ENCODE assay signal across 8 mouse cellular contexts in the genomic region with DNA sequence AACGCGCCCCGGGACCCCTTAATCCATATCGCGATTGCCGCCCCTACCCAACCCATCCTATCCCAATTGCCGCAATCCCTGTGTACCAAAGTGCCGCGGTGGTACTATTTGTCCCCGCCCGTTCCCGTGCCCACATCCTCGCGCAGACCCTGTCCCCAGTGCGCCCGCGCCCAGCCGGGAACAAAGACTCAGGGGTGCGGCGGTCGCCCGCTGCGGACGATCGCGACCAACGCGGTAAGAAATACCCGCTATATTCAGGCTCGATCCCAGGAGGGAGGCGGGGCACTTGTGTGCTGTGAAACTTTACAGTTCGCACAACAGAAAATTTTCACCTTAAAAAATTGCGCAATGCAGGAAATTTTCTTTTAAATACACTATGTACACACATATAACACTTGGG. TPM values are rescaled to one million over a fixed set of nuclear protein-coding genes. Genes with fewer than 3 reads are reported as not detected.
DNase-seq lines count a peak whose midpoint lies in the region; ATAC-seq and TF ChIP-seq lines count a peak whose summit lies in the region.

No protein-coding gene starts in this region.

- no peaks in the 10 kb centered on the region for H3K36me3 ChIP-seq in testis, adult 2 months (ENCODE audit: control insufficient read depth, insufficient read depth, low read length)
- H3K36me3 ChIP-seq in liver, embryonic 12.5 days, result peaks cover 52% of the 10 kb centered on the region

- no peak overlapping the region for H3K27ac ChIP-seq in testis, adult 2 months (ENCODE audit: control insufficient read depth, insufficient read depth, low read depth, low read length)
- no peak overlapping the region for H3K27ac ChIP-seq in liver, embryonic 12.5 days

- peak overlapping the region; percentile 80 for H3K4me3 ChIP-seq in testis, adult 2 months (ENCODE audit: control insufficient read depth, low read depth, low read length)
- peak overlapping the region; percentile 41 for H3K4me3 ChIP-seq in liver, embryonic 12.5 days

- H3K4me1 ChIP-seq in testis, adult 2 months (ENCODE audit: control insufficient read depth, insufficient read depth, low read length), result peaks cover 11% of the 10 kb centered on the region
- H3K4me1 ChIP-seq in liver, embryonic 12.5 days, result peaks cover 17% of the 10 kb centered on the region

- WGBS in liver, embryonic 12.5 days (ENCODE audit: insufficient replicate concordance), result 55% methylated on average over 33 of the region's 33 CpGs

- TF ChIP-seq POLR2A in testis, adult 2 months (IDR thresholded peaks at IDR 0.05; ENCODE audit: control insufficient read depth, low read depth, low read length), result no peak

- peaks cover 17% of the 10 kb centered on the region for H3K9me3 ChIP-seq in liver, embryonic 12.5 days (replicated peaks)

- no peaks in the 10 kb centered on the region for H3K27me3 ChIP-seq in testis, adult 2 months (ENCODE audit: control insufficient read depth, insufficient read depth, low read length)
- H3K27me3 ChIP-seq in liver, embryonic 12.5 days (replicated peaks), result peaks cover 50% of the 10 kb centered on the region

- H3K4me2 ChIP-seq in liver, embryonic 12.5 days, result peak overlapping the region; percentile 57

- TF ChIP-seq CTCF in testis, adult 2 months (IDR thresholded peaks at IDR 0.05; ENCODE audit: control insufficient read depth, insufficient read depth, insufficient replicate concordance, low read depth, low read length), result no peak

- ATAC-seq in liver, embryonic 12.5 days, result no peak

- peak; percentile 25 for DNase-seq in cerebellum, adult 9-10 months
- DNase-seq in cerebellum, adult 8-10 months, result no peak
- DNase-seq in testis, postnatal 14 days (ENCODE audit: low spot score), result no peak
- no peak for DNase-seq in frontal cortex, postnatal 14 days (ENCODE audit: low spot score in 2 of 2)
- DNase-seq in adrenal gland, postnatal 4 days (ENCODE audit: low spot score in 2 of 2), result no peak
- no peak for DNase-seq in spleen, postnatal 36 days (ENCODE audit: low spot score in 2 of 2)

- H3K9ac ChIP-seq in liver, embryonic 12.5 days, result peak overlapping the region; percentile 19; the same call in 1 of the 2 replicates

RNA-seq across cellular contexts. Expression of a gene that starts 0.4 kb away (rescaled TPM):
- 1.4 and 1.7 TPM in 2 replicates for polyA plus RNA-seq in testis, adult 2 months (2012; rRNA removed)
- 79.0 and 80.8 TPM in 2 replicates for polyA plus RNA-seq in liver, embryonic 12.5 days (2016; fragmentation: Nextera tagmentation; extraction: Ambion mirVana)
- 100 to 1,000 TPM; 380 to 391 TPM for total RNA-seq in adrenal gland, postnatal 4 days (2021)

RNA-seq across cellular contexts. Expression of a gene that starts 10.8 kb away (rescaled TPM):
- polyA plus RNA-seq in testis, adult 2 months (2012; rRNA removed), result 31.4 and 35.0 TPM in 2 replicates
- 12.3 and 13.4 TPM in 2 replicates for polyA plus RNA-seq in liver, embryonic 12.5 days (2016; fragmentation: Nextera tagmentation; extraction: Ambion mirVana)
- total RNA-seq in adrenal gland, postnatal 4 days (2021), result 100 to 1,000 TPM; 103 to 104 TPM

Comparison
In these comparisons a context has a peak if more than half of its experiments do, and no peak if none do; other contexts are left out.
1. RNA of a gene that starts 0.4 kb away (polyA plus RNA-seq): 79.0 to 80.8 TPM in liver, embryonic 12.5 days; 1.4 to 1.7 TPM in testis, adult 2 months; every median in the first group is over 10 times any median in the second.